Mouse (Mus musculus) liver, postnatal 0 days (tissue): Measurements from ENCODE around the gene Stard13.

Experiments used
- CTCF ChIP-seq: sonication (generic); IDR thresholded peaks from 2 replicates; pipeline ENCODE4 v1.5.1; 2016; ENCODE audit warnings: antibody characterized with exemption, low read depth
- EP300 ChIP-seq: IDR thresholded peaks from 2 replicates; pipeline ENCODE4 v1.6.1; 2016; ENCODE audit warnings: antibody characterized with exemption, low read depth, mild to moderate bottlenecking

- TF ChIP-seq CTCF (no peak), EP300 (no peak)
Observed at GRCm38 (mm10) chr5:151022026-151022425, 211.6 kb downstream of the Stard13 start.
